Mouse (Mus musculus): ENCODE data around the gene Accsl.

Accsl gene

DNA sequence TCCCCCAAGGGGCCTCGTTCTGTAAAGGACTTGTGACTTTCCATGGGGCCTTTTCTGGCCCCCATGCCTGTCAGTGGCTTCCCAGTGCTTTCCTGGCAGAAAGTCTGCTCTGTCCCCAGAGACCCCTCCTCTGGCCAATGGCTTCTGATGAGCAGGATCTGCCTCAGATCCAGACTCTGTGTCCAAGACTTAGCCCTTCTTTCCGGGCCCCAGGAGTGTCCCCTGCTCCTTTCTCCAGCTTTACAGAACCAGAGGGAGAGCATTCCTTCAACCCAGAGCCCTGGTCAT, 5.2 kb upstream of the Accsl start:
- peak in 1 of 2 experiments; percentile 29 for DNase-seq

DNA sequence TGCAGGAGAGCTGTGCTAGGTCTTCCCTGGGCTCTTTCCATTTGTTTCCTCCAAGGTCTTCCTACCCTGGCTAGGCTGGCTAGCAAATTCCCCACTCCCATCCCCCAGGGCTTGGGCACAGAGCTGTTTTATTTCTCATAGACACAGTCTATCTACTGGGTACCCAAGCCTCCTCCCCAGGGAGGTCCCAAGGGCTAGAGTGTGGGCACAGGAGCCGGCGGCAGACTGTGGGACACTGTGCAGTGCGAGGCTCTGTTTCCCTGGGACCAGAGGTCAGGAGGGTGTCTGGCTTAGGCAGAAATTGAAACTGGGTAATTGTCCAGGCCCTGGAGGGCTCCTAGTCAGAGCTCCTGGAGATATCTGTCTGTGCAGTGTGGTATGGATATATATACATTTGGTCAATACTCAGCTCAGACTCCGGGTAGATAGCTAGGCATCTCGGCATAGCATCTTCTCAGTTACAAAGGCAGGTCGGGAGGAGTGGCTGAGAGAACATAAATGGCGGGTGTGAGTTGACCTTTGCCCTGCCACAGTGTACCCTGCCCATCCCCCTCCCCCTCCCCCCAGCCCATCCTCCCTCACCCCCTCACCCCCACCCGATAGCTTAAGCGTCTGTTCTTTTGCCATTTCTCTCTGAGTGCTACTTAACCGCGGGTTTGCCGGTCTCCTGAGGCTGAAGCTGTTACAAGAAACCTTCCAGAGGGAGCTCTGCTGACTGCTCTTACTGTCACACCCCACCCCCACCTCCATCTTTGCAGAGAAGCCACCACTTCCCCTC, 4.7 kb upstream of the Accsl start:
- DNase-seq, result no peak

DNA sequence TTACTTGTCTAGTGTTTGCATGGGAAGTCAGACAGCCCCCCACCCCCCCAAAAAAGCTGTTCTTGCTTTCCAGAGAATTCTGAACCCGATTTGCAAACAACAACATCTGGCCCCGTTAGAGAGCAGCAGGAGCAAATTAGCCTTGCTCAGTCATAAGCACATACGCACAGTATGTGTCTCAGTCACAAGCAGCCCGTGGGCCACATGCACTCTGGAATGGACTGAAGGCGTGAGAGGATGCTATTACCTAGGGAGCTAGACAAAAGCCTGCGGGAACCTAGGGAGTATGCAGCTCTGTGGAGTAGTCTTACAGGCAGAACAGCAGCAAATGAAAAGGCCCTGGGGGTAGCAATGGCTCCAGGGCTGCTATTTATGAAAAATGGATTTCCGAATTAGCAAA, 3.3 kb upstream of the Accsl start:
- DNase-seq, result no peak

DNA sequence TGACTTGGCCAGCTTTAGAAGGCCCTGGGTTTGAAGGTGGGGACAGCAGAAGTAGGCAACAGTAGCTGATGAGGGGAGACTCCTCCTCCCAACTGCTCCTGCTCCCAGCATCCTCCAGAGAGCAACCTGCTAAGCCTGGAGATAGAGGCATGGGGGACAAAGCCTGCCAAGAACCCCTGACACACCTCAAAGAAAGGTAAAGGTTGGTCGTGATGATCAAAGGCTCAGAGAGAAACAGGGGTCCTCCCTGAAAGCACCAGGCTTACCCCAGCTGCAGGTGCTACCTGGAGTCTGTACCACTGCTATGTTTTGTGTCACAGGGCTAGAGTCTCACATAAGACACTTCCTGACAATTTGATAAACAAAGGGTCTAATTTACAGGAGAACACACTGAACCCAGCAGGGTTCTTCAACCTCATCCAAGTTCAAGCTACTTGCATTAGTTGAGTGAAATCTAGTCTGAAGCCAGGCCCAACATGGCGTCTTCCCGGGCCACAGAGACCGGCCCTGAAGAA, 2.5 kb upstream of the Accsl start:
- no peak for DNase-seq

DNA sequence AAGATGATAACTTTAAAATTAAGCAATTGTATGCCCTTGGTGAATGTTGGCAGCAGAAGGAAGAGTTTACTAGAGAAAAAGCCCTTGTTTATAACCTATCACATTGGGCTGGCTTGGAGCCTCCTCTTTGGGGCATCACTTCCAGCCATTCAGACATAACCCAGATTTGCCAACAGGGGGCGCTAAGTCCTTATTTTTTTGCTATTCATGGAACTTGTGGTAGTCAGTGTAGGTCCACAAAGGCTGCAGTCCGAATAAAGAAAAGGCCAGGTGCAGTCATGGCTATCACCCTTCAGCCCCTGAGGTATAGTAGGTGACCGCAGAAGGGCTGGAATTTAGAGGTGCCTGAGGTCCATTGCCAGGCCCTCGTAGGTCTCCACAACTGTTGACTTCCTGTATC, 1.9 kb upstream of the Accsl start:
- DNase-seq, result peak; percentile 62 to 74

DNA sequence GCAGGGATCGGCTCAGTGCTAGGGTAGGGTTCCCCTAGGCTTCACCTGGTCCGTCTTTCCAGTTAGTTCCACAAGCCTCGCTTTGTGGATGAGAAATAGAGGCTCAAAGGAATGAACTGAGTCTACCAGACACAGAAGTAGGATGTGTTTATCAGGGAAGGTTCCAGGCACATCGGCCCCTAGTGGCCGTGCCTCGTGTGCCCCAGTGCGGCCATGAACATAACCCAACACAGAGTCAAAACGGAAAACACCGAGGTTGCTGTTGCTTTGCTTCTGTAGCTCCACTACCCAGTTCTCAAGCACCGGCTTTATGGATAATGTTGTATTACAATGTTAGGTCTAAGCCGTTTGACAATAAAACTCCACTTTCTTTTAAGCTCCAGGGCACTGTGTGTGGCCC, 391 bp downstream of the Accsl start:
- DNase-seq, result no peak

DNA sequence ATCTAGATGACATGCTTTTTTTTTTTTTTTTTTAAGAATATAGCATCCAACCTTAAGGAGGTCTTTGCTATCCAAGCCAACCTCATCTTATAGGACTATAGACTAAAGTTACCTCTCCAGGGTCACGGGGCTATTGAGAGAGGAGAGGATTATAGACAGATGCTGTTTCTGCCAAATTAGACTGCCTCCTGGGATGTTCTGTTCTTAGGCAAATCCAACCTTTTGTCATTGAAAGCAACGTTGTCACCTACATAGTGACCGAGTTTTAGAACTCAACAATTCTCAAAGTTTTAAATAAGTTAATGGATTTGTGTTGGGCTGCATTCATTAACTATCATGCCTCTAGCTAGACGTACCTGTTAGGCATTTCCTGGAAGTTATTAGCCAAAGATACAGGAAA, 5.7 kb downstream of the Accsl start:
- DNase-seq, result no peak

DNA sequence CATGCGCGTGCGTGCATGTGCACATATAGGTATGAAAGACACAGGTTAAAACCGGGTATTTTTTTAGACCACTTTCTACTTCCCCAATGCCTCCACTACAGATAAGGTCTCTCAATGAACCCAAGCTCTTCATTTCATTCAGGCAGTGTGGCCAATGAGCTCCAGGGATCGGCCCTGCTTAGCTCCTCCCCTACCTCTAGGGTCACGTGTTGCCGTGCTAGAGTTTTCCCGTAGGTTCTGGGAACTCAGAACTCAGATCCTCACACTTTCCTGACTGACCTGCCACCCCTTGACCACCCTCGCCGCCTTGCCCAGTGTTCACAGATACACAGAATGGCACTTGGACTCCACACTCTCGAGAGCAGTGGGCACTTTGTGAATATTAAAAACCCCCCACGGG, 10.1 kb downstream of the Accsl start:
- no peak for DNase-seq

DNA sequence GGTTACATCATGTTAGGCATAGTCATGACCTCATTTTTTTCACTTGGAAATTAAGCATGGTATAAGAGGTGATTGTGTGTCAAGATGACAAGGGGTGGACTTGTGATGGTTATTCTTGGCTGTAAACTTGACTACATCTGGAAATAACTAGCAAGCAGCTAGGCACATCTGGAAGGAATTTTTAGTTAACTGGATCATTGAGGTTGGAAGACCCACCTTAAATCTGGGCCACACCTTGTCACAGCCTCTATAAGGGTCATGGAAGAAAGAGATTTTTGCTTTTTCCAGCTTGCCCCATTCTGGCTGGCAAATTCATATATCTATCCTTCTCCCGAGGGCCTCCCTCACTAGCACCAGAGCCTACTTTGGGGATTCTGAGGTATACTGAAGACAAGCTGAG, 17.7 kb downstream of the Accsl start:
- no peak for DNase-seq

DNA sequence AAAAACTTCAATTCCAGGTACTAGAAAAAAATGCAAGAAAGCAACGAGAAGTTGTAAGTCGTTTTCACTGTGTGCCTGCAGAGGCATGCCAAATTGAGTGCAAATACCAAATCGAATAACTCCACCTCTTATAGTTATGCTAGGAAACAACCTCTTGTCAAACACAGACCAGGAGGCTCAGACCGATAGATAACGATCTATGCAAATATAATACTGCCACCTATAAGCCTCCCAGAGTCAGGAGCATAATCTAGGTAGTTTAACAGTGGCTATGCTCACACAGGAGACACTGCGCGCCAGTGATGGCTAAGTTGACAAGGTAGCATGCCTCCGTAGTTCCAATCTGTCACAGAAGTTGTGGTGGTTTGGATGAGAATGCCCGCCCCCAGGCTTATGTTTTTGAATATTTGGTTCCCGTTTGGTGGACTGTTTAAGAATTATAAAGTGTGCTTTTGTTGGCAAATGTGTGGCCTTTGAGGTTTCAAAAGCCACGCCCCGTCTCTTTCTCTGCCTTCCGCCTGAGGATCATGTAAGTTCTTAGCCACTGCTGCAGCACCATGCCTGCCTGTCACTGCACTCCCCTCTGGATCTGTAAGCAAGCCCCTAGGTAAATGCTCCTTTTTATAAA, 18.5 kb downstream of the Accsl start:
- no peak for DNase-seq

DNA sequence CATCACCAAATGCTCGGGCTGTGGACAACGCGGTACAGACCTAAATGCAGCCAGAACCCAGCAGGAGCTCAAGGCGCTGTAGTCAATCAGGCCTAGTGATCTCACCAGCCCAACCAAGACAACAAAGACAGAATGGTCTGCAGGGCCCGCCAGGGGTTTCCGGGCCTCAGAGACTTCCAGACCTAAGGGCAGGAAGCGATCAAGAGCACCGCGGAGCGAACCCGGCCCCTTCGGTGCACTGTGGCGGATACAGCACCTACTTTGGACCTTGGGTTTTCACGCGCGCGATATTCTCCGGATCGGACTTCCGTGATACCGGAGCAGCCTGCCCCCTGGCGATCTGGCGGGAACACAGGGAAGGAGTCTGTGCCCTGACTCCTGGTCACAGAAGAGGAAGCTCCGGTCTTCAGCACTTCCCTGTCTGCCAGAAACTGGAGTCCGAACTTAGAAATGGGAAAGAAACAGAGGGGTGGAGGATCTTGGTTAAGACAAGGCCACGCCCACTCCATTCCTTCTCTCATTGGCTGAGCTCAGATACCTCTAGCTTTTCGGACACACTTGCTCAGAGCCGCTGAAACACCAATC, 19.4 kb downstream of the Accsl start, which contains the start of gene Accs:
TSS of gene Accs (minus strand) at position 439 of the 585 bp plus-strand sequence.
- DNase-seq, result peak; percentile 88 to 93

DNA sequence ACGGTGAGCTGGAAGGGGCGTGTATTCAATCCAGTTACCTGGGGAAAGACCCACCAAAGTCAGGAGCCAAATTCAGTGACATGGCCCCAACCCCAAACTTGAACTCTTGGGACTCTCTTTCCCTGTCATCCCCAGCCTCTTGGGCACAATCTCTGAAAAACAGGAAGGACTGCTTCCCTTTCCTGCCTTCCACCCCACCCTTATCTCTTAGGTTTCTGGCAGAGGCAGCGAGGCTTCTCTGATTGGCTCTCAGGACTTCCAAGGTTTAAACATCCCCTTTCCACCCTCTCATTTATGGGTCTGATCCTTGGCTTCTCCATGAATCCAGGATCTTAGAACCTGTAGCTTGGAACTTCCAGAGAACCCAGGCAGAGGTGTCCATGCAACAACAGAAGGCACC, 27.6 kb downstream of the Accsl start:
- no peak for DNase-seq

DNA sequence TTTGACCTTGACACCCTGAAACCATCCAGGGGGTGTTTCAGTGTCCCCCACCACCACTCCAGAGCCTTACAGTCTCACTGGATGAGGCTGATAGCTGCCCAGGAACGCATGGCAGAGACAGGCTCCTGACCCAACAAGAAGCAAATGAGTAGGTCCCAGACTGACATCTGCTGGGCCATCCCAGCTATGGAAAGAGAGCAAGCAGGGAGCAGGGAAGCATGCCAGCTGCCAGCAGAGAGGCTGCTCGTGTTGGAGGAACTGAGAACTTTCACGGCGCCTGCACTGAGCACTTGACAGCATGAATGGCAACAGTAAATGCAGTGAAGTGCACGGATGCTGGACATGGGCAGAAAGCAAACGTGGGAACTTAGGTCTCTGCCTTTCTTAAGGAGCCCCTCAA, 28.8 kb downstream of the Accsl start:
- no peak for DNase-seq

DNA sequence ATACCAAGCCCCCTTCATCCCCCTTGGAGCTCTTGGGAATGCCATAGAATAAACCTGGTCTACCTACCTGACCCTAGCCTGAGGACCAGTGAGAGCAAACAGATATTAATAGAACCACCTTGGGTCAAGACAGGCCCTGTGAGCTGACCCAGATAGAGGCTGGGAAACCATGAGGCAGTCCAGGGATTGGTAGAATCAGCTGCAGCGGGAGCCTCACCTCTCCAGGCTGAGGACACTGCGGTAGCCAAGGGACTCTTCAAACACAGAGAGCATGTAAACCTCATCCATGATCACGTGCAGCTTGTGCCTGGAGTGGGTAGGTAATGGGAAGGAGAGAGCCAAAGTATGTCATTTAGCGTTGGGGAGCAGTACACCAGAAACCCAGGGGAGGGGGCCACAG, 30.0 kb downstream of the Accsl start:
- no peak for DNase-seq

DNA sequence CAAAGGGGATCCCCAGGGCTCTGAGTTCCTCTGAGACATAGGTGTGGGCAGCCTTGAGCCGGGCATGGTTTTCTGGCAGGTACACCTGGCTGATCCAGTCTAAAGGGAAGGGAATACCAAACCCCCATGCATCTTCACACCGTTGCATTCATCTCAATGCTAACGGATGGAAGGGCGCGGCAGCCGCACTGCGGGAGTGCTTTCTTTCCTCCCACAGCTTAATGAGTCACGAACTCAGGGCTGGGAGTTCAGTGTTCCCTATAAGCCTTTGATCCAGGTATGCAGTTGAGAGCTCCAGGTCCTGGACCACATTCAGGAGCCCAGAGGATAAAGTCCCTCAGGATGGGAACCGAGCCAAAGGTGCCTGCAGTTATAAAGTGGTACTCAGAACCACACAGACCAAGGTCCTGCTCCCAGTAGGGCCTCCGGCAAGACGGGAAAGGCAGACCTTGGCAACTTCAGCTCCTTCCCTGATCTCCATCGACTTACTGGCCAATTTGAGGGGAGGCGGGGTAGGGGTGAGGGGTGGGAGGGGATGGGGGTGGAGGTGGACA, 32.6 kb downstream of the Accsl start:
- DNase-seq, result peak; percentile 83 to 90

DNA sequence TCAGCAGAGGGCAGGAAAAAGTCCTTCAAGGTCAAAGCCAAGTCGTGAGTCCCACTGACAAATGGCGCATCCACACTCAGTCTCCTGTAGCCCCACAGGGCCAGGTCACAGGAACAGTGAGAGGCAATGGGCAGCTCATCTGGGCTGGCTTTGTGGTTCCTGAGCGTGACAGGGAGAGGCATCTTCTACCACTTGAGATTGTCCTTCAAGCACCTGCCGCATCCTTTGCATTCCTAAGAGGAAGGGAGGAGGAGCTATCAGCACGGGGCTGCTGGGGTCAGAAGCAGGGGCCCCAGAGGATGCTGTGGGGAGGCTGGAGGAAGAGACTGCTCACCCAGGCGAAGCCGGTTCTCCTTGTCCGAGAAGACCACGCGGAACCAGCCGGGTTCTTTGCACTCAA, 33.4 kb downstream of the Accsl start:
- no peak for DNase-seq

DNA sequence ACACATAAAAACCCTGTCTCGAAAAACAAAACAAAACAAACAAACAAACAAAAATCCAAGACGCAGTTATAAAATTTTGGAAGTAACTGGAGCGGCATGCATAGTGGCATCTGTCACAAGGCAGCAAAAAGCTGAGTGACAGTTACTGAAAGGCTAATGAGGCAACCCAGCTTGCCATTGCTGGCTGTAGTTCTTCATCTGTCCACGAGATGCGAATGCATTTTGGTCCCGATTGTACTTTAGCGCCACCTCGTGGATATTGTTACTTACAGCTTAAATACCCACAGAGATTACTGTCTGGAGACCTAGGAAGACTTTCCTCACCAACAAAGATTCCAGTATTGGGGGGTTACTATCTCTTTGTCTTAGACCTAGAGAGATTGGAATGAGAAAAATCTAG, 45.4 kb downstream of the Accsl start:
- peak; percentile 77 to 86 for DNase-seq

DNA sequence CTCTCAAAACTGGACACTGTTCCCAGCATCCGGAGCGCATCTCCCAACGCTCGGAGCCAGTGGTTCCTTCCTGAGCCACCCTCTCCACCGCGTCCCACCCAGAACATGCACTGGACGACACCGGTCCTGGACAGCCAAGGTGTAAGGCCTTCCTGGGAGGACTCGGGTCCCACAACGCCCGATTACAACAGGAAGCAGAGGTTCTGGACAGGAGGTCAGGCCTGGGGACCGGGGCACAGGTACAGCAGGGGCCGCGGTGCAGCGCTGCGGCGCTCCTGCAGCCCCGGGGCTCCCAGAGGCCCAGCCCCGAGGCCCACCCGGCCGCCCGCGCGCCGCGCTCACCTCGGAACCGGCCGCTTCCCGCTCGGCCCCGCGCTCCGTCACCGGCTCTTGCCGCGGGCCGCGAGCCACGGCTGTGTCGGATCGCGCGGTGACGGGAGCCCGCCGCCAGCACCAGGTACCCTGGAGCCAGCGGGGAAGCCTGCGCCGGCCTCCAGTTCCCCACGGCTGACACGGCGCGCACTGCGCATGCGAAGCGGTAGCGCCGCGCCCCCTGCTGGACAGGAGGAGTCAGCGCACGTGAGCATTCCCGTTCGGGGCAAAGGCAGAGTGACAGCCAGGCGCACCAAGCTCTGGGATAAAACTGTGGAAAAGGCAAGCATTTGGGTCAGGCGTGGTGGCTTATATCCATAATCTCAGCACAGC, 46.8 kb downstream of the Accsl start, which contains the start of gene Ext2:
TSS of gene Ext2 (minus strand) at position 524 of the 705 bp plus-strand sequence.
- peak; percentile 89 to 91 for DNase-seq

DNA sequence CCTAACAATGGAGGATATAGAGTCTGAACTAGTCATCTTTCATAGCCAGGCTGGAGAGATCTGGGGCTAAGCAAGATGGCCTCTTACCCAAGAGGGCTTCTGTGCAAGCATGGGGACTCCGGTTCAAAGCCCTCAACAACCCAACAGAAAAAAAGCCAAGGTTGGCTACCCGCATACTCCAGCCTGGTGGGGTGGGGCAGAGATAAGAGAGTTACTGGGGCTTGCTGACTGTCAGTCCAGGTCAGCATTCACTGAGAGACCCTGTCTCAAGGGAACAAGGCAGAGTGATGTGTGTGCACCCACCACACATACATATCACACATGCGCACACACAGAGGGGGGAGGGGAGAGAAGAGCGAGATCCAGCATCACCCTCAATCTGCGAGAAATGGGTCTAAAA, 51.2 kb downstream of the Accsl start:
- DNase-seq, result no peak

DNA sequence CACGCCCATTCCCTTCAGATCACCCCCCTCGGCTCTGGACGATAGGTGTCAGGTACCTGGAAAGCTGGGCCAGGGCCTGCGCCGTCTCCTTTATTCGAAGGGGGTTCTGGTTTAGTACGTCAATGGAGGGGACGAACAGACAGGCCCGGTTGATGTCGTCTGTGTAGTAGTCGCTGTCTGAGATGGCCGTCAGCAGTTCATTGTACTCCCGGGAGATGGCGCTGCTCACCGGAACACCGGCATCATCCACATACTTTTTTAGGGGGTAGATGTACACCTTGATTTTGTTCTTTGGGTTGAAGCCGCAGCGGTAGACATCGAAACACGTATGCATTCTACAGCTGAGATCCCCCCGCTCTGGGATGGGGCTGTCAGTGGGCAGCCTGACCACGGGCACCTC, 55.6 kb downstream of the Accsl start:
- no peak for DNase-seq

DNA sequence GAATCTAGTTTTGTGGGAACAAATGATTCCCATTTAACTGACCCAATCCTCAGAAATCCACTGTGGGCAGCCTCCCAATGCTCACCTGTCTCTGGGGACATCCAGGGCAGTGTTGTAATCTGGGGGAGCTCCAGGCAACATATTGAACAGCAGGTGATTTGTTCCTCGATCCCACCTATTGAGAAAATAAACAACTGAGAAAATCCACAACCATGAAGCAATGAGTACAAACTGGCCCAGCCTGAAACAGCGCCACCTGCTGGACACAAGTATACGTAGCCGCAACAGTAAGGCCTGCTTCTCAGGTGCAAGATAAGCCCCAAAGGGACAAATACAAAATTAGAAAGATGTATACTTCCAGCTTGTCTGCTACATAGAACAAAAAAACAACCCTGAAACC, 57.1 kb downstream of the Accsl start:
- peak; percentile 64 to 84 for DNase-seq

DNA sequence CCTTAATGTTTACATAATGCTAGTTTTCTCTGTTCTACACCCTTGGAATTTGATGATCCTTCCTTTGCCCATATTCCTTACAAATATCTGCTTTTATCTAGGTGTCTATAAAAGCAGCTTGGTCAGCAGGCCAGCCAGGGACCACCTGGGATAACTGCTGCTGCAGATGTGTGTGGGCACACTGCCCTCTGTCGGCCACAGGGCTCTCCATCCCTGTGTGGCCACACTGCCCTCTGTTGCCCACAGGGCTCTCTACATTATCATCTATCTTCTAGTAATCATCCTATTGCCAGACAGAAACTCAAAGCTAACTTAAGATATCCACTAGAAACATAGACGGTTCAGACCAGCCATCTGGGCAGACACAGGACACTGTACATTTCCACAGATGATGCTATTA, 59.0 kb downstream of the Accsl start:
- peak; percentile 60 to 63 for DNase-seq

DNA sequence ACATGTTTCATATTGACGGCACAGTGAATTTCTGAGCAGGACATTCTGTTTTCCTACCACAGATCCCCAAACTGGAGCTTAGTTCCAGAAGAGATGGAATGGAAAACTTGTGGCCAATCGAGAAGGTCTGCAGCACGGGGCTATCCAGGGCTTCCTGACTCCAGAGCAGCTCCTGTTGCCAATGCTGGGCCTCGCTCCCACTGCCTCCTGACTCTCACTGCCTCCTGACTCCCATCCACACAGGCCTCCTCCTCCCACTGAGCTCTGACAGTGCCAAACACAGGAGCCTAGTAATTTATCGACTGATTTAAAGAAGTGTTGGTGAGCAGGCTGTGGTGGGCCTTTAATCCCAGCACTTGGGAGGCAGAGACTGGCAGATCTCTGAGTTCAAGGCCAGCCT, 60.9 kb downstream of the Accsl start:
- no peak for DNase-seq
